Mouse (Mus musculus): ENCODE results near the gene Pcca. TPM values are rescaled to one million over a fixed set of nuclear protein-coding genes. Genes with fewer than 3 reads are reported as not detected.

Pcca gene
- total RNA-seq, 1 experiment: 12.3 TPM

GRCm38 (mm10) chr14:122869831-122870230 is 335.7 kb downstream of the Pcca start:
- in situ Hi-C loops (cut with MboI; ENCODE audit: low sequenced_read_pairs in 2 of 2, unreplicated experiment in 2 of 2): no loop called here
- Histone ChIP-seq H3K9me3 (ENCODE audit: control insufficient read depth, insufficient read depth, low read depth, low read length) (no peaks in the 10 kb centered on the region), H3K36me3 (ENCODE audit: control insufficient read depth, insufficient read depth, low read length, poor library complexity, severe bottlenecking) (no peaks in the 10 kb centered on the region), H3K9ac (ENCODE audit: insufficient read depth, low read depth, low read length, poor library complexity, severe bottlenecking) (no peak overlapping the region), H3K4me3 (ENCODE audit: insufficient read depth in 1 of 2, low read depth in 1 of 2, low read length in 2 of 2, poor library complexity in 1 of 2, severe bottlenecking in 1 of 2) (no peak overlapping the region), H3K4me1 (ENCODE audit: control insufficient read depth in 2 of 2, insufficient read depth in 2 of 2, low read length in 2 of 2, poor library complexity in 1 of 2) (no peaks in the 10 kb centered on the region), H3K27ac (ENCODE audit: insufficient read depth, low read depth, low read length, poor library complexity, severe bottlenecking) (no peak overlapping the region)
- TF ChIP-seq MAFK (IDR thresholded peaks at IDR 0.05; ENCODE audit: insufficient read depth, low read depth, low read length) (0 out of 2 replicates have a peak, but pooled peaks have one; percentile 4), ZC3H11A (IDR thresholded peaks at IDR 0.05; ENCODE audit: borderline replicate concordance, low read depth, low read length) (no peak), ZNF384 (IDR thresholded peaks at IDR 0.05; ENCODE audit: low read depth, low read length) (no peak), HCFC1 (IDR thresholded peaks at IDR 0.05; ENCODE audit: borderline replicate concordance, insufficient read depth, low read length) (no peak), CHD2 (IDR thresholded peaks at IDR 0.05; ENCODE audit: low read depth, low read length) (no peak)
- no peak for DNase-seq (ENCODE audit: low read depth, low spot score)

- H3K4me1 ChIP-seq (ENCODE audit: control insufficient read depth in 2 of 2, insufficient read depth in 2 of 2, low read length in 2 of 2, poor library complexity in 1 of 2): no peaks in the 10 kb centered on the region
- in situ Hi-C loops (cut with MboI; ENCODE audit: low sequenced_read_pairs in 2 of 2, unreplicated experiment in 2 of 2): no loop called here
- H3K36me3 ChIP-seq (ENCODE audit: control insufficient read depth, insufficient read depth, low read length, poor library complexity, severe bottlenecking): no peaks in the 10 kb centered on the region
- TF ChIP-seq CHD2 (IDR thresholded peaks at IDR 0.05; ENCODE audit: low read depth, low read length) (no peak), ZNF384 (IDR thresholded peaks at IDR 0.05; ENCODE audit: low read depth, low read length) (no peak), HCFC1 (IDR thresholded peaks at IDR 0.05; ENCODE audit: borderline replicate concordance, insufficient read depth, low read length) (no peak)
- H3K9ac ChIP-seq (ENCODE audit: insufficient read depth, low read depth, low read length, poor library complexity, severe bottlenecking): no peak overlapping the region
- no peak for DNase-seq (ENCODE audit: low read depth, low spot score)
- no peak overlapping the region for H3K27ac ChIP-seq (ENCODE audit: insufficient read depth, low read depth, low read length, poor library complexity, severe bottlenecking)
- H3K4me3 ChIP-seq (ENCODE audit: insufficient read depth in 1 of 2, low read depth in 1 of 2, low read length in 2 of 2, poor library complexity in 1 of 2, severe bottlenecking in 1 of 2): no peak overlapping the region
- no peaks in the 10 kb centered on the region for H3K9me3 ChIP-seq (ENCODE audit: control insufficient read depth, insufficient read depth, low read depth, low read length)
These were observed 337.9 kb downstream of the Pcca start for GRCm38 (mm10) chr14:122871841-122872580.

- TF ChIP-seq MAFK (IDR thresholded peaks at IDR 0.05; ENCODE audit: insufficient read depth, low read depth, low read length): peak; percentile 80
- TF ChIP-seq ZC3H11A (IDR thresholded peaks at IDR 0.05; ENCODE audit: borderline replicate concordance, low read depth, low read length): no peak
- no peak for DNase-seq (ENCODE audit: low read depth, low spot score)
- no peaks in the 10 kb centered on the region for H3K9me3 ChIP-seq (ENCODE audit: control insufficient read depth, insufficient read depth, low read depth, low read length)
- H3K4me1 ChIP-seq (ENCODE audit: control insufficient read depth in 2 of 2, insufficient read depth in 2 of 2, low read length in 2 of 2, poor library complexity in 1 of 2): no peaks in the 10 kb centered on the region
- H3K9ac ChIP-seq (ENCODE audit: insufficient read depth, low read depth, low read length, poor library complexity, severe bottlenecking): no peak overlapping the region
- no peak overlapping the region for H3K27ac ChIP-seq (ENCODE audit: insufficient read depth, low read depth, low read length, poor library complexity, severe bottlenecking)
- H3K4me3 ChIP-seq (ENCODE audit: insufficient read depth in 1 of 2, low read depth in 1 of 2, low read length in 2 of 2, poor library complexity in 1 of 2, severe bottlenecking in 1 of 2): no peak overlapping the region
- in situ Hi-C loops (cut with MboI; ENCODE audit: low sequenced_read_pairs in 2 of 2, unreplicated experiment in 2 of 2): no loop called here
- H3K36me3 ChIP-seq (ENCODE audit: control insufficient read depth, insufficient read depth, low read length, poor library complexity, severe bottlenecking): no peaks in the 10 kb centered on the region
These were observed 338.5 kb downstream of the Pcca start for GRCm38 (mm10) chr14:122872612-122873011.

- H3K4me1 ChIP-seq (ENCODE audit: control insufficient read depth in 2 of 2, insufficient read depth in 2 of 2, low read length in 2 of 2, poor library complexity in 1 of 2): no peaks in the 10 kb centered on the region
- in situ Hi-C loops (cut with MboI; ENCODE audit: low sequenced_read_pairs in 2 of 2, unreplicated experiment in 2 of 2): loop anchor here in 1 of 2 experiments (25.0 kb wide), 2 partner anchors 663 to 813 kb away; no protein-coding TSS in a partner anchor
- no peak overlapping the region for H3K4me3 ChIP-seq (ENCODE audit: insufficient read depth in 1 of 2, low read depth in 1 of 2, low read length in 2 of 2, poor library complexity in 1 of 2, severe bottlenecking in 1 of 2)
- no peak overlapping the region for H3K9ac ChIP-seq (ENCODE audit: insufficient read depth, low read depth, low read length, poor library complexity, severe bottlenecking)
- H3K36me3 ChIP-seq (ENCODE audit: control insufficient read depth, insufficient read depth, low read length, poor library complexity, severe bottlenecking): no peaks in the 10 kb centered on the region
- H3K9me3 ChIP-seq (ENCODE audit: control insufficient read depth, insufficient read depth, low read depth, low read length): no peaks in the 10 kb centered on the region
- no peak for DNase-seq (ENCODE audit: low read depth, low spot score)
- H3K27ac ChIP-seq (ENCODE audit: insufficient read depth, low read depth, low read length, poor library complexity, severe bottlenecking): no peak overlapping the region
- no peak for TF ChIP-seq MAFK (IDR thresholded peaks at IDR 0.05; ENCODE audit: insufficient read depth, low read depth, low read length)
- no peak for TF ChIP-seq HCFC1 (IDR thresholded peaks at IDR 0.05; ENCODE audit: borderline replicate concordance, insufficient read depth, low read length)
- no peak for TF ChIP-seq CHD2 (IDR thresholded peaks at IDR 0.05; ENCODE audit: low read depth, low read length)
- TF ChIP-seq ZNF384 (IDR thresholded peaks at IDR 0.05; ENCODE audit: low read depth, low read length): no peak
- TF ChIP-seq ZC3H11A (IDR thresholded peaks at IDR 0.05; ENCODE audit: borderline replicate concordance, low read depth, low read length): no peak
These were observed 340.9 kb downstream of the Pcca start for GRCm38 (mm10) chr14:122875056-122875455.

Measured in ES-E14 (cell line).